Mouse (Mus musculus) brain, embryonic 14.5 days (tissue): ENCODE data around the gene Gipc1.
A peak's percentile ranks its signal among the peaks of the same experiment; 100 is the strongest.

Experiments used
- CTCF ChIP-seq: fragments of 200-500 bp; IDR thresholded peaks from 2 replicates; pipeline ENCODE4 v1.5.1; 2012; ENCODE audit warnings: inconsistent platforms, mild to moderate bottlenecking, moderate library complexity, borderline replicate concordance; ENCODE audit not compliant: insufficient read depth, insufficient read length; ENCODE audit errors: extremely low read depth
- POLR2A ChIP-seq: fragments of 200-500 bp; IDR thresholded peaks from 2 replicates; pipeline ENCODE4 v1.6.1; 2012; ENCODE audit warnings: mild to moderate bottlenecking, inconsistent platforms, borderline replicate concordance; ENCODE audit not compliant: poor library complexity, insufficient read depth, insufficient read length, severe bottlenecking; ENCODE audit errors: extremely low read depth

GRCm38 (mm10) chr8:83668010-83668916 lies 15.8 kb downstream of the Gipc1 start:
- TF ChIP-seq POLR2A, result no peak
- TF ChIP-seq CTCF, result peak; percentile 96
